Mouse (Mus musculus): ENCODE data around the gene Olfr553. TPM values are rescaled to one million over a fixed set of nuclear protein-coding genes. Genes with fewer than 3 reads are reported as not detected.

Gene Olfr553
- not detected for polyA plus RNA-seq (2014; fragmentation: Illumina TruSeq; extraction: RNeasy Lipid Tissue Mini Kit (QIAGEN cat#74804); ENCODE audit: low replicate concordance)

GRCm38 (mm10) chr7:102618118-102618517 is at the start of gene Olfr553:
Gene Olfr553 (minus strand): TSS chr7:102618218.

GRCm38 (mm10) chr7:102664599-102664998 is 46.6 kb upstream of the Olfr553 start, which contains the start of gene Olfr556:
Gene Olfr556 (plus strand): TSS chr7:102664899.

DNA sequence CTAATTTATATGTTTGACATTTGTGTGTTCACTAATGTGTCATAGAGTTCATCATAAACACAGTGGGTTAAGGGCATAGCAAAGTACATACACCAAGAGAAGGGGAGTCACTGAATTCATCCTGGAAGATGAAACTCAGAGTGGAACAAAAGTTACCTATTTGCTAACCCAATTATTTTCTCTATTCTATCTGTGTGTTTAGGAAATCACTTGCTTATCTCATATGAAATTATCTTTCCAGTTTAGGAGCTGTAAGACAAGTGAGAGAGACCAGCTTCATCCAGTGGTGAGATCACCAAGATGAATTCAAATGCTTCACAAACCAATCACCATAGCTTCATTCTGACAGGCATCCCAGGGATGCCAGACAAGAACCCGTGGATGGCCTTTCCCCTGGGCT is 40.5 kb upstream of the Olfr553 start, which contains the start of gene Olfr555:
Gene Olfr555, plus strand, starts transcription at position 301 of the 400 bp plus-strand sequence.

GRCm38 (mm10) chr7:102638132-102638531 is 20.1 kb upstream of the Olfr553 start, which contains the start of gene Olfr554:
Gene Olfr554 (plus strand): TSS chr7:102638432.

GRCm38 (mm10) chr7:102597378-102598031 is 20.5 kb downstream of the Olfr553 start, which contains the start of gene Olfr552:
Gene Olfr552 (plus strand): TSS chr7:102597770.

GRCm38 (mm10) chr7:102591786-102592185 is 26.2 kb downstream of the Olfr553 start, which contains the start of gene Olfr551:
Gene Olfr551 (minus strand): TSS chr7:102591886.

GRCm38 (mm10) chr7:102571142-102571541 is 46.9 kb downstream of the Olfr553 start, which contains the start of gene Olfr550:
Gene Olfr550 (plus strand): TSS chr7:102571442.

DNA sequence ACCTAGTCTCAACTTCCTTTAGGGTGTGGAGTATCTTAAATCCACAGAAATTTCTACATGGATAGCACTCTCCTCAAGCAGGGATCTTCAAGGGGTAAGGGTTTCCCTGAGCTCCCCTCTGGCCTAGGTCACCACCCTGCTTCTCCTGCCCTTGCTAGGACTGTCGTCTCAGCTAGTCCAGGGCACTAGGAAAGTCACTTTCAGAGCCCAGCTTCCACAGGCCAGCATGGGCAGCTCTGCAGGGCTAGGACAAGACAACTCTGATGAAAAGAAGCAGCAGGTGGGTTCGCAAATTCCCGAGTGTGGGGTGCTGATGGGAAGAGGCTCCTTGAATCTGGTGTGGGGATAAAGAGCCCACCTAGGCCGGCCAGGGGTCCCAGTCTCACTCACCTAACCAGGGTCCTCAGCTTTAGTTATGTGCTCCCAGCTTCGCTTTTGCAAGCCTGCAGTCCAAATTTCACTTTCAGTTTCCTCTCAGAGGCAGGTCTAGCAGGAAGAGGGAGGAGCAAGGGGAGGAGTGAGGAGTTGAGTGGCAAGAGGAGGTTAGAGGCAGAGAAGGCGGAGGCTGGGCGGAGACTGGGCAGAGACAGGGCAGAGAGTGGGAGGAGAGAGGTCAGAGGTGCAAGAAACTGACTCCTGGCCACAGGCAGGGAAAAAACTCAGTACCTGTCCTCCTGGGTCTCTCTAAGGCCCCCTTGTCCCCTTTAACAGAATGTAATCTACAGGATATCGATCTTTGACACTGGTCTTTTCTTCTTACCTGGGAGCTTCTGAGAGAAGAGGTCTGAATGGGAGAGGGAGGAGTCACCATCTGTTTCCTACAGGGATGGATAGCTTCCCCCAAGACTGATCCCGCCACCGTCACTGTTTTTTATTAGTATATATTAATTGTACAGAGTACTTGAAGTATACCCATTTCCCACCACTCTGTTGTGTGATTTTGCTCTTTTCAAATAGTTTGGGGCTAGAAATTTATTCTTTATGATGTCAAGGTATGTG is 52.7 kb downstream of the Olfr553 start, which contains the start of gene Trim21:
Gene Trim21, minus strand, starts transcription at position 488 of the 999 bp plus-strand sequence.

Other genes starting within 250 kb of the Olfr553 start
- gene Rrm1, start 176.5 kb downstream of the Olfr553 start, polyA plus RNA-seq (2014; fragmentation: Illumina TruSeq; extraction: RNeasy Lipid Tissue Mini Kit (QIAGEN cat#74804); ENCODE audit: low replicate concordance), result 35.8 TPM
- not detected for gene Olfr543, start 136.5 kb downstream of the Olfr553 start, polyA plus RNA-seq (2014; fragmentation: Illumina TruSeq; extraction: RNeasy Lipid Tissue Mini Kit (QIAGEN cat#74804); ENCODE audit: low replicate concordance)
- not detected for gene Olfr544, start 129.9 kb downstream of the Olfr553 start, polyA plus RNA-seq (2014; fragmentation: Illumina TruSeq; extraction: RNeasy Lipid Tissue Mini Kit (QIAGEN cat#74804); ENCODE audit: low replicate concordance)
- not detected for gene Olfr545, start 118.6 kb downstream of the Olfr553 start, polyA plus RNA-seq (2014; fragmentation: Illumina TruSeq; extraction: RNeasy Lipid Tissue Mini Kit (QIAGEN cat#74804); ENCODE audit: low replicate concordance)
- not detected for gene Olfr547, start 83.5 kb downstream of the Olfr553 start, polyA plus RNA-seq (2014; fragmentation: Illumina TruSeq; extraction: RNeasy Lipid Tissue Mini Kit (QIAGEN cat#74804); ENCODE audit: low replicate concordance)
- gene Olfr548-ps1, start 77.3 kb downstream of the Olfr553 start, polyA plus RNA-seq (2014; fragmentation: Illumina TruSeq; extraction: RNeasy Lipid Tissue Mini Kit (QIAGEN cat#74804); ENCODE audit: low replicate concordance), result not detected
- not detected for gene Olfr549, start 68.3 kb downstream of the Olfr553 start, polyA plus RNA-seq (2014; fragmentation: Illumina TruSeq; extraction: RNeasy Lipid Tissue Mini Kit (QIAGEN cat#74804); ENCODE audit: low replicate concordance)
- 15.3 TPM for gene Trim21, start 52.7 kb downstream of the Olfr553 start, polyA plus RNA-seq (2014; fragmentation: Illumina TruSeq; extraction: RNeasy Lipid Tissue Mini Kit (QIAGEN cat#74804); ENCODE audit: low replicate concordance)
- gene Olfr550, start 46.8 kb downstream of the Olfr553 start, polyA plus RNA-seq (2014; fragmentation: Illumina TruSeq; extraction: RNeasy Lipid Tissue Mini Kit (QIAGEN cat#74804); ENCODE audit: low replicate concordance), result not detected
- gene Olfr551, start 26.3 kb downstream of the Olfr553 start, polyA plus RNA-seq (2014; fragmentation: Illumina TruSeq; extraction: RNeasy Lipid Tissue Mini Kit (QIAGEN cat#74804); ENCODE audit: low replicate concordance), result not detected
- not detected for gene Olfr552, start 20.4 kb downstream of the Olfr553 start, polyA plus RNA-seq (2014; fragmentation: Illumina TruSeq; extraction: RNeasy Lipid Tissue Mini Kit (QIAGEN cat#74804); ENCODE audit: low replicate concordance)
- gene Olfr554, start 20.2 kb upstream of the Olfr553 start, polyA plus RNA-seq (2014; fragmentation: Illumina TruSeq; extraction: RNeasy Lipid Tissue Mini Kit (QIAGEN cat#74804); ENCODE audit: low replicate concordance), result not detected
- gene Olfr555, start 40.6 kb upstream of the Olfr553 start, polyA plus RNA-seq (2014; fragmentation: Illumina TruSeq; extraction: RNeasy Lipid Tissue Mini Kit (QIAGEN cat#74804); ENCODE audit: low replicate concordance), result not detected
- not detected for gene Olfr556, start 46.7 kb upstream of the Olfr553 start, polyA plus RNA-seq (2014; fragmentation: Illumina TruSeq; extraction: RNeasy Lipid Tissue Mini Kit (QIAGEN cat#74804); ENCODE audit: low replicate concordance)
- gene Trim68, start 69.1 kb upstream of the Olfr553 start, polyA plus RNA-seq (2014; fragmentation: Illumina TruSeq; extraction: RNeasy Lipid Tissue Mini Kit (QIAGEN cat#74804); ENCODE audit: low replicate concordance), result 3.0 TPM
- not detected for gene Olfr557, start 77.7 kb upstream of the Olfr553 start, polyA plus RNA-seq (2014; fragmentation: Illumina TruSeq; extraction: RNeasy Lipid Tissue Mini Kit (QIAGEN cat#74804); ENCODE audit: low replicate concordance)
- gene Olfr558, start 84.0 kb upstream of the Olfr553 start, polyA plus RNA-seq (2014; fragmentation: Illumina TruSeq; extraction: RNeasy Lipid Tissue Mini Kit (QIAGEN cat#74804); ENCODE audit: low replicate concordance), result 2.3 TPM
- gene Olfr33, start 100.9 kb upstream of the Olfr553 start, polyA plus RNA-seq (2014; fragmentation: Illumina TruSeq; extraction: RNeasy Lipid Tissue Mini Kit (QIAGEN cat#74804); ENCODE audit: low replicate concordance), result not detected
- gene Olfr559, start 109.3 kb upstream of the Olfr553 start, polyA plus RNA-seq (2014; fragmentation: Illumina TruSeq; extraction: RNeasy Lipid Tissue Mini Kit (QIAGEN cat#74804); ENCODE audit: low replicate concordance), result not detected
- gene Olfr560, start 141.1 kb upstream of the Olfr553 start, polyA plus RNA-seq (2014; fragmentation: Illumina TruSeq; extraction: RNeasy Lipid Tissue Mini Kit (QIAGEN cat#74804); ENCODE audit: low replicate concordance), result 0.30 TPM
- 1.3 TPM for gene Olfr78, start 141.3 kb upstream of the Olfr553 start, polyA plus RNA-seq (2014; fragmentation: Illumina TruSeq; extraction: RNeasy Lipid Tissue Mini Kit (QIAGEN cat#74804); ENCODE audit: low replicate concordance)
- 0.26 TPM for gene Olfr561, start 153.0 kb upstream of the Olfr553 start, polyA plus RNA-seq (2014; fragmentation: Illumina TruSeq; extraction: RNeasy Lipid Tissue Mini Kit (QIAGEN cat#74804); ENCODE audit: low replicate concordance)
- not detected for gene Olfr564, start 185.3 kb upstream of the Olfr553 start, polyA plus RNA-seq (2014; fragmentation: Illumina TruSeq; extraction: RNeasy Lipid Tissue Mini Kit (QIAGEN cat#74804); ENCODE audit: low replicate concordance)
- not detected for gene Olfr566, start 240.5 kb upstream of the Olfr553 start, polyA plus RNA-seq (2014; fragmentation: Illumina TruSeq; extraction: RNeasy Lipid Tissue Mini Kit (QIAGEN cat#74804); ENCODE audit: low replicate concordance)

Data from small intestine, adult 10 weeks (tissue).